Mouse (Mus musculus): Measurements from ENCODE around the gene Amn.

The Amn gene

GRCm38 (mm10) chr12:111271406-111271805 is 511 bp downstream of the Amn start:
- no peak for DNase-seq

- no peak for DNase-seq
Measured at GRCm38 (mm10) chr12:111271966-111272365, 1.1 kb downstream of the Amn start.

GRCm38 (mm10) chr12:111272420-111272819 is 1.5 kb downstream of the Amn start:
- peak; percentile 83 for DNase-seq

- DNase-seq = peak; percentile 22
Measured at GRCm38 (mm10) chr12:111274006-111274405, 3.1 kb downstream of the Amn start.

- DNase-seq = peak; percentile 23
Measured at GRCm38 (mm10) chr12:111274447-111275149, 3.7 kb downstream of the Amn start.

GRCm38 (mm10) chr12:111275150-111275841 is 4.4 kb downstream of the Amn start:
- DNase-seq = no peak

- no peak for DNase-seq
Measured at GRCm38 (mm10) chr12:111276371-111276770, 5.5 kb downstream of the Amn start.

- DNase-seq = no peak
Measured at GRCm38 (mm10) chr12:111283573-111283972, 12.7 kb downstream of the Amn start.

GRCm38 (mm10) chr12:111284532-111284931 is 13.6 kb downstream of the Amn start:
- DNase-seq = no peak

- DNase-seq = peak; percentile 44
Measured at GRCm38 (mm10) chr12:111293025-111293424, 22.1 kb downstream of the Amn start.

- DNase-seq = no peak
Measured at GRCm38 (mm10) chr12:111301322-111302017, 30.6 kb downstream of the Amn start.

- no peak for DNase-seq
Measured at GRCm38 (mm10) chr12:111302018-111302345, 31.1 kb downstream of the Amn start.

GRCm38 (mm10) chr12:111303702-111304337 is 32.9 kb downstream of the Amn start:
- no peak for DNase-seq

GRCm38 (mm10) chr12:111306821-111307220 is 35.9 kb downstream of the Amn start:
- DNase-seq = no peak

- DNase-seq = no peak
Measured at GRCm38 (mm10) chr12:111309256-111309655, 38.4 kb downstream of the Amn start.

GRCm38 (mm10) chr12:111309931-111310330 is 39.0 kb downstream of the Amn start:
- DNase-seq = no peak

GRCm38 (mm10) chr12:111311775-111312174 is 40.9 kb downstream of the Amn start:
- no peak for DNase-seq

GRCm38 (mm10) chr12:111314273-111314672 is 43.4 kb downstream of the Amn start:
- DNase-seq = no peak

GRCm38 (mm10) chr12:111317694-111318093 is 46.8 kb downstream of the Amn start:
- DNase-seq = no peak

- DNase-seq = no peak
Measured at GRCm38 (mm10) chr12:111320549-111320948, 49.7 kb downstream of the Amn start.

- DNase-seq = no peak
Measured at GRCm38 (mm10) chr12:111321832-111322231, 50.9 kb downstream of the Amn start.

GRCm38 (mm10) chr12:111323423-111323822 is 52.5 kb downstream of the Amn start:
- DNase-seq = no peak

GRCm38 (mm10) chr12:111324536-111324935 is 53.6 kb downstream of the Amn start:
- peak; percentile 68 for DNase-seq

GRCm38 (mm10) chr12:111324949-111325348 is 54.1 kb downstream of the Amn start:
- no peak for DNase-seq
